Mouse (Mus musculus) heart, adult 11 months (tissue): Measurements from ENCODE around the gene Adam12.

Experiments used
- DNase-seq: peaks from one replicate; pipeline ENCODE4 v3.0.0; 2022

The Adam12 gene

GRCm38 (mm10) chr7:133990930-133991329, 241.0 kb downstream of the Adam12 start:
- peak; percentile 34 for DNase-seq

- peak; percentile 83 for DNase-seq
Measured at GRCm38 (mm10) chr7:133988356-133988755, 243.6 kb downstream of the Adam12 start.

DNA sequence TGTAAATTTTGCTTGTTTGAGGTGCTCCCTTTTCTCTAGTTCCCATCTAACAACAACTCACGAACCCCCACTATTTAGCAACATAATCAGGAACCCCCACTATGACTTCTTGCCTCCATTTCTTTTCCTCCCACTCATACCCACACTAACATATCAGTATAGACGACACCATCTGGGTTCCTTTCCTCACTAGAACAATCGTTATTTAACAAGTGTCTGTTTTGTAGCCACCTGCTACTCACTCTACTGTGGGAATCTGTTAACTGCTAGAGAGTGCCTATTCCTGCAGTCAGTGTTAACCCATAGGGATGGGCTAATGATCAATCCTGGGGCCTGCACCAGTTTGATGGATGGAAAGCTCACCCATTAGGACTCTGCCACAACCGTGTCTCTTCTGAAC, 245.7 kb downstream of the Adam12 start:
- no peak for DNase-seq

DNA sequence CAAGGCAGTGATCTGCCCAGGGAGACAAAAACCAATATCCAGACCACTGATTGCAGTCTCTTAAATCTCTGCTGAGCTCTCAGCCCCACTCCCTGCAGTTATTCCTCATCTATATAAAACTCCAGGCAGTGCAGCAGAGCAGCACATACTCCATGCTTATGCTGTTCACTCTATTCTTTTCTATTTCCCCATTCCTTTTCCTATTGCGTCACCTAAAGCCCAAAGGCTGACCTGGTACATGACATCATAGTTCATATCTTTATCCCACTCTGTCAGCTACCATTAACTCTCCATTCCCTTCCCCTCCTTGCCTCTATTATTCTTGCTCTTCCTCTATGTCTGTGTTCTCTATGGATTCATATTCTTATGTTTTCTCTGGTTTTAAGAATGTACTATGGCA, 246.3 kb downstream of the Adam12 start:
- DNase-seq: no peak

GRCm38 (mm10) chr7:133976388-133977122, 255.4 kb downstream of the Adam12 start:
- peak; percentile 28 for DNase-seq

DNA sequence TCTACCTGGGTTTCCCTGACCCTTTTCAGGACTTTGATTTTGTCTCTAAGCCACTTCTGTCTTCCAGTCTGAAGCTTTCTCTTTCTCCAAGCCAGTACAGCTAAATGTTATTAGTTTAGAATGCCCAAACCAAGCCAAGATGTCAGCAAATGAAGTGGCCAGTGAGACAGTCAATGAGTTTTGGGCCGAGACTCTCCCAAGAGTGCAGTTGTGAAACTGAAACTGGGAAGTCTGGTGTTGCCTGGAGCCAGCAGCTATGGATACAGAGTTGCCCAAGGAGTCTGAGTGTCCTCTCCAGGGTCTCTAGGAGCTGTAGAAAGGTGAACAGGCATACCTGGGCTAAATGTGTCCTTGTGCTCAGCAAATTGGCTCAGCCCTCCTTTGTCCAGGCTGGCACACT, 260.9 kb downstream of the Adam12 start:
- peak; percentile 97 for DNase-seq

GRCm38 (mm10) chr7:133970407-133970806, 261.5 kb downstream of the Adam12 start:
- peak; percentile 88 for DNase-seq

DNA sequence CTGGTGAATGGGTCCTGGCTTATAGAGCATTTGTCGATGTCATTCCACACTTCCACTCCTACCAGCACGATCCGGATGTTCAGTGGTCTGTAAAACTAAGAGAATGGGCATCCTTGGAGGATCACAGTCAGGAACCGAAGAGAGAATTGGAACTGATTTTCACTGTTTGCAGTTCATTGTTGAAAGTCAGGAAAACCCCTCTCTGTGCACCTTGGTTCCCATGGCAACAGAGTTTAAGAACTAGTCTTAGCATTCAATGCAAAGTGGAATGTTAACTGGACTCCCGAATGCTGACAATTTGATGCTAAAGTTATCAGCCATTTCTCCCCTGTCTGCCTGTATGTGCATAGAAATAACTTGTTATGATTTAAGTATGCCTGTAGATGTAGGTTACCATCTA, 264.0 kb downstream of the Adam12 start:
- peak; percentile 52 for DNase-seq

- no peak for DNase-seq
Measured at GRCm38 (mm10) chr7:133963501-133963900, 268.4 kb downstream of the Adam12 start.

- DNase-seq: no peak
Measured at GRCm38 (mm10) chr7:133959200-133959599, 272.7 kb downstream of the Adam12 start.

GRCm38 (mm10) chr7:133957873-133958272, 274.1 kb downstream of the Adam12 start:
- DNase-seq: no peak

GRCm38 (mm10) chr7:133954111-133955091, 277.5 kb downstream of the Adam12 start:
- DNase-seq: no peak

DNA sequence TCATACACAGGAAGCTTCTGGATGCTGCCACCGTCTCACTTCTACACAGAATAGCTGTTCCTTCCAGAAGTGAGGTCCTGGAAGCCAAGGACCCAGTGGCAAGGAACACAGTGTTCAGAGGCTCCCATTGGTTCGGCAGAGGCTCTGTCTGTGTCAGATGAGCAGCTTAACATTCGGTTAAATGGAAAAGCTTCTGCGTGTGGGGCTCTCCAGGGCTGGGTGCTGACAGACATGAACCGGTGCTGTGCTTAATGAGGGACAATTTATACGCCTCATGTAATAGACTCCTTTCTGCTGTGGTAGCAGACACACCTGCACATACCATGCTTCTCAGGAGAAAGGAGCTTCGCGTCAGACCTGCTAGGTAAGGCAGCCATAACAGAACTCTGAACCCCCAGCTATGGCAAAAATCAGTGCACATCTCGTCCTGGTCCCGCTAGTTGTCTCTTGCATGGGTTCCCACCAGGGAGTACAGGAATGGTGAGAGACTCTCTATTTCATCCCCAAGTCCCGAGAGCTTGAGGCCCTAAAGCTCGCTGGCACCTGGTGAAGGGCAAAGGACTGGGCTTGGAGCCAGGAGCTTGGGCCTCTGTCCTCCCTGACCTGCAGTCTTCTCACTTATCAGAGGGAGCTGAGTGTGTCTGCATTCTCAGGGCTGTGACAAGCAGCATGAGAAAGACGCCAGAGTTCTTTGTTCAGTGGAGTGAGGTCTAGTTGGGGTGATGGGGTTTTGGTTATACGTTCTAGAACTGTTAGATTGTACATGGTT, 280.0 kb downstream of the Adam12 start:
- peak; percentile 92 for DNase-seq

- no peak for DNase-seq
Measured at GRCm38 (mm10) chr7:133947360-133947759, 284.6 kb downstream of the Adam12 start.

- no peak for DNase-seq
Measured at GRCm38 (mm10) chr7:133946757-133947345, 285.1 kb downstream of the Adam12 start.

DNA sequence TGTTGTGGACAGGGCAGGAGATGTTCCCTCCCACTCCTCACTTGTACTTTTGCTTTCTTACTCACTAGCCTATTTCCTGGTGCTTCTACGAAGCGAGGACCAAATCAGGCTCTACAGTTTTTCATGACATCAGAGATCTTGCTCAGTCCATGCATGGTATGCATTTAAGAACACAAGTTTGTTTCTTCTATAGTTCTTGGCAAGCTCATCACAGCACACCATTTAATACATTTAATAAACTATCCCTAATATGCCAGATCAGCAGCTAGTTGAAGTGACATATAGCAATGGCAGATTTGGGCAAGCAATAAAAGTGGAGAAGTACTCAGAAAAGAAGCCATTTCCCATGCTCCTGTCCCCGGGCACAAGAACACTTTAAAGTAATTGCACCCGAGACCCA, 285.8 kb downstream of the Adam12 start:
- no peak for DNase-seq

- DNase-seq: no peak
Measured at GRCm38 (mm10) chr7:133940405-133940804, 291.5 kb downstream of the Adam12 start.

DNA sequence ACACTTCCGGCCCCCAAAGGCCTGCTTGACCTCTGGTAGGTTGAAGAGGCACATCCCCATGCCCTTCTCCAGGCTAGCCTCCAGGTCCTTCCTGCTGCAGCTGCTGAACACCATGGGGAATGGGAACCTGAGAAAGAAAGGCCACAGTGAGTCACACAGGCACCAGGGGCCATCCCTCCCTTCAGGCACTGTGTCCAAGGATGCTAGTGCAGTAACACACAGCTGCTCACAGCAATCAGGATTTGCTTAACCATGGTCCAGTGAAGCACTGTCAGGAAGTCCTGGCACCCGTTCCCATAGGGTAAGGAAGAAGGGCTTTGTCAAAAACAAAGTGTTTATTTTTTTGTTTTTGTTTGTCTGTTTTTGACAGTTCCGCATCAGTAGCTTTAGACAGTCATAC, 294.5 kb downstream of the Adam12 start:
- DNase-seq: no peak

DNA sequence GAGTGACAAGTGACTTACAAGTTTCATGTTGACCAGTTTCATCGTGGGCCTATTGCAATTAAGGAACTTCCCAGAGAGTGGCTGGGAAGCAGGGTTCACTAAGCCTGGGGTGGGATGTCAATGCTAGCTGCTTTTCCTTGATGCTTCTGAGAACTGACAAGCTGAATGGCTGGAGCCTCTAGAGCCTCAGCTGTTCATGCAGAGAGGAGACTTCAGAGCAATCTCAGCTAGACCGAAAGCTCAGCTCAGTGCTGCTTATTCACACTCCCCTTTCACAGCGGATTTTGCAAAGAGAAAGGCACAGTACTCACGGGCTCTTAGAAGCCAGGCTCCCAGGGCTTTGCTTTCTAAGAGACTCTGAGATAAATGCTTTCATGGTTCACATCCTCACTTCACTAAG, 295.6 kb downstream of the Adam12 start:
- no peak for DNase-seq

- no peak for DNase-seq
Measured at GRCm38 (mm10) chr7:133933378-133933777, 298.6 kb downstream of the Adam12 start.

- DNase-seq: no peak
Measured at GRCm38 (mm10) chr7:133931481-133931880, 300.5 kb downstream of the Adam12 start.

DNA sequence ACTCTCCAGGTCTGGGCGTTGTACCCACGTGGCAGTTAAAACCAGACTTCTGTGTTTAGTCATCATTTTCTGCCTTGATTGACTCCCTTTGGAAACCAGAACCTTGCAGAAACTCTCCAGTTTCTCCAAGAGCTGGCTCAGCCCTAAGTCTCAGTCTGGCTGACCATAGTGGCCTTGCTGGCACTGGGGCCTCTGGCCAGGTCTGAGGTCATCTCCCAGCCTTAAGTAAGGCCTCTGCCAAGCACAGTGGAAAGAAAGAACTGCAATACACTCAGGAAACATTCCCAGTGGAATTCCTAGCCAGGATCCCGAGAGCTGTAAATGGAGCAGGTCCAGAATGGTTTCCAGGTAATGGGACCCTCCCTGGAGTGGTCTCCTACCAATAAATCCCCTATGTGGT, 303.0 kb downstream of the Adam12 start:
- DNase-seq: peak; percentile 68

DNA sequence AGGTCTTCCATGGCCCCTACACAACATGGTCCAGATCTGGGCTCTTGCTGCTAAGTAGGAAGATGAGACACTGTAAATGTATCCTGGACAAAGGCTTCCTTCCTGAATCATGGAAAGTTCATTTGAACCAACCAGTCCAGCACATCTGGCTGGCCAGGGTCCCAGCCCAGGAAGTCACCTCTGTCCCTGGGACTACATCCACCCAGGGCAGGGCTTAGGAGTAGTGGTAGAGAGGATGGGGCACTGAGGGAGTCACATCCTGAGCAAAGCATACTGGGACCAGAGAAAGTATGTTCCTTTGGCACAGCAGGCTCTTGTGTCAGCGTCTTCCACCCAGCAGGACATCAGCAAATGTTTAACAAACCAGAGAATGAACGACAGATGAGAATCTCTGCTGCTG, 306.2 kb downstream of the Adam12 start:
- DNase-seq: peak; percentile 89
